Mouse (Mus musculus) forebrain, embryonic 12.5 days (tissue): Measurements from ENCODE around the gene Gm2115. TPM values are rescaled to one million over a fixed set of nuclear protein-coding genes. Genes with fewer than 3 reads are reported as not detected.
A peak's percentile ranks its signal among the peaks of the same experiment; 100 is the strongest.

Experiments
- ATAC-seq: fragments of 200-750 bp; cut with Nextera tagmentation; 2 replicates; pipeline ENCODE4 v1.8.0; 2017; ENCODE audit warnings: moderate TSS enrichment; ENCODE audit not compliant: low FRiP score
- H3K27ac ChIP-seq: fragments of 300-500 bp; sonication (generic); 2 replicates; pipeline ENCODE4 v1.5.1; 2016; ENCODE audit warnings: mild to moderate bottlenecking
- H3K27me3 ChIP-seq: fragments of 300-500 bp; sonication (generic); 2 replicates; pipeline ENCODE4 v1.6.1; 2016; ENCODE audit warnings: mild to moderate bottlenecking
- H3K36me3 ChIP-seq: fragments of 300-500 bp; sonication (generic); replicated peaks from 2 replicates; pipeline ENCODE4 v1.6.1; 2016; ENCODE audit warnings: mild to moderate bottlenecking
- H3K4me1 ChIP-seq: fragments of 300-500 bp; sonication (generic); 2 replicates; pipeline ENCODE4 v1.6.1; 2016
- H3K4me2 ChIP-seq: fragments of 300-500 bp; sonication (generic); 2 replicates; pipeline ENCODE4 v1.6.1; 2016; ENCODE audit warnings: mild to moderate bottlenecking, moderate library complexity
- H3K4me3 ChIP-seq: fragments of 300-500 bp; sonication (generic); replicated peaks from 2 replicates; pipeline ENCODE4 v1.5.1; 2016; ENCODE audit warnings: mild to moderate bottlenecking
- H3K9ac ChIP-seq: fragments of 300-500 bp; sonication (generic); 2 replicates; pipeline ENCODE4 v1.6.1; 2016; ENCODE audit warnings: mild to moderate bottlenecking
- H3K9me3 ChIP-seq: fragments of 300-500 bp; sonication (generic); 2 replicates; pipeline ENCODE4 v1.6.1; 2016
- WGBS: fragments of 180-500 bp; shearing (Covaris S2); methylation state at CpG from one replicate; pipeline ENCODE4 v1.1.7; 2016; 5-methylcytosine and 5-hydroxymethylcytosine counted together
- polyA plus RNA-seq: library from polyadenylated mRNA; unstranded; fragments of >200 nt; fragmentation: Nextera tagmentation; extraction: Ambion mirVana; gene quantifications from 2 replicates; pipeline ENCODE4 v1.2.1, GENCODE M21; 2016

The Gm2115 gene
- polyA plus RNA-seq, 1 experiment from 2014 or later: 0.23 TPM

DNA sequence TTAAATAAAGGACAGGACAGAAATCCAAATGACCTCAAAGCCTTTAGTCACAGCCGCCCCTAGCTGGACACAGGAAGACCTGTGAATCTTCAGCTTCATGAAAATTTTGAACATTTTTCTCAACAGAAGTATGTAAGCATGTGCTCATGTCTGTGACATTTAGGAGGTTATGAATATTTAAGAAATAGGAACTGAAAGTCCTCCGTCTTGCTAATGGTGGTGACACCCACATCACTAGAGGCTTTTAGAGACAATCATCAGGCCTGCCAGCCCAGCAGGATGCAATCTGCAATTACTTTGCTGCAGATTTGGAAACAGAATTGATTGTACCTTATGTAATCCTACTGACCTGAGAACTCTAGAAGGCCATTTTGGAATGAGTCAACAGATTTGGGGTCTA lies 22.7 kb downstream of the Gm2115 start:
- no peak for ATAC-seq
- Histone ChIP-seq H3K4me3 (no peak overlapping the region), H3K9ac (no peak overlapping the region), H3K4me1 (no peaks in the 10 kb centered on the region), H3K27me3 (no peaks in the 10 kb centered on the region), H3K27ac (no peak overlapping the region), H3K36me3 (no peaks in the 10 kb centered on the region), H3K9me3 (no peaks in the 10 kb centered on the region), H3K4me2 (no peak overlapping the region)
- WGBS: 91% methylated on average over 2 of the region's 2 CpGs

GRCm38 (mm10) chr7:84555294-84555693 lies 26.5 kb downstream of the Gm2115 start:
- Histone ChIP-seq H3K27me3 (no peaks in the 10 kb centered on the region), H3K4me3 (no peak overlapping the region), H3K4me2 (no peak overlapping the region), H3K36me3 (no peaks in the 10 kb centered on the region), H3K9ac (no peak overlapping the region), H3K4me1 (no peaks in the 10 kb centered on the region), H3K27ac (no peak overlapping the region), H3K9me3 (no peaks in the 10 kb centered on the region)
- ATAC-seq: no peak
- 74% methylated on average over 3 of the region's 3 CpGs for WGBS

DNA sequence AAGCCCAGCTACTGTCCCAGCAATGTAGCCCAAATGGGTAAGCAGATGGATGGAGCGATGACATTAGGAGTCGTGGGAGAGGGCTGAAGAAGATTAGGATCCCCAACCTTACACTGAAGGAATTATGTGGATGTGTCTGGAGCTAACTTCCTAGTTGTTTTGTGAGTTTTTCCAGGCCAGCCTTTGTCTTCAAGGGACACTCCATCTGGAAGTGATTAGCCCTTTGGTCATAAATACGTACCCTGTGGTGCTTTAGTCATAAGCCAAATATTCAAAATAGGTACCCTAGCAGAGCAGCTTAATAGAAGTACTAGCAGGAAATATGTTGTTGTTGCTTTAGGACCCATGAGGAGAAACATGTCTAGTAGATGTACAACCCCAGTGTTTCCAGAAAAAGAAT lies 28.6 kb downstream of the Gm2115 start:
- Histone ChIP-seq H3K4me1 (no peaks in the 10 kb centered on the region), H3K4me2 (no peak overlapping the region), H3K27me3 (no peaks in the 10 kb centered on the region), H3K36me3 (no peaks in the 10 kb centered on the region), H3K4me3 (no peak overlapping the region), H3K27ac (no peak overlapping the region), H3K9ac (no peak overlapping the region), H3K9me3 (no peaks in the 10 kb centered on the region)
- WGBS: 77% methylated on average over 3 of the region's 3 CpGs
- no peak for ATAC-seq

GRCm38 (mm10) chr7:84560500-84560899 lies 31.7 kb downstream of the Gm2115 start:
- Histone ChIP-seq H3K9me3 (no peaks in the 10 kb centered on the region), H3K27me3 (no peaks in the 10 kb centered on the region), H3K36me3 (no peaks in the 10 kb centered on the region), H3K4me3 (no peak overlapping the region), H3K4me2 (no peak overlapping the region), H3K27ac (no peak overlapping the region), H3K9ac (no peak overlapping the region), H3K4me1 (no peaks in the 10 kb centered on the region)
- 88% methylated on average over 1 of the region's 1 CpGs for WGBS
- ATAC-seq: no peak

- ATAC-seq: no peak
- Histone ChIP-seq H3K4me2 (no peak overlapping the region), H3K27me3 (no peaks in the 10 kb centered on the region), H3K9ac (no peak overlapping the region), H3K36me3 (no peaks in the 10 kb centered on the region), H3K4me3 (no peak overlapping the region), H3K9me3 (no peaks in the 10 kb centered on the region), H3K4me1 (no peaks in the 10 kb centered on the region), H3K27ac (no peak overlapping the region)
- 84% methylated on average over 3 of the region's 3 CpGs for WGBS
These were observed 35.5 kb downstream of the Gm2115 start for GRCm38 (mm10) chr7:84564236-84564635.

GRCm38 (mm10) chr7:84566200-84566599 lies 37.4 kb downstream of the Gm2115 start:
- Histone ChIP-seq H3K27ac (no peak overlapping the region), H3K9me3 (no peaks in the 10 kb centered on the region), H3K27me3 (no peaks in the 10 kb centered on the region), H3K36me3 (no peaks in the 10 kb centered on the region), H3K9ac (no peak overlapping the region), H3K4me3 (no peak overlapping the region), H3K4me1 (no peaks in the 10 kb centered on the region), H3K4me2 (no peak overlapping the region)
- no peak; the same call in 1 of the 2 replicates for ATAC-seq
- WGBS: 84% methylated on average over 6 of the region's 6 CpGs

- Histone ChIP-seq H3K36me3 (no peaks in the 10 kb centered on the region), H3K27ac (no peak overlapping the region), H3K9ac (no peak overlapping the region), H3K4me3 (no peak overlapping the region), H3K9me3 (no peaks in the 10 kb centered on the region), H3K4me2 (no peak overlapping the region), H3K27me3 (no peaks in the 10 kb centered on the region), H3K4me1 (no peaks in the 10 kb centered on the region; the same call in 1 of the 2 replicates)
- WGBS: 81% methylated on average over 2 of the region's 2 CpGs
- no peak for ATAC-seq
These were observed 48.3 kb downstream of the Gm2115 start for GRCm38 (mm10) chr7:84577034-84577433.

DNA sequence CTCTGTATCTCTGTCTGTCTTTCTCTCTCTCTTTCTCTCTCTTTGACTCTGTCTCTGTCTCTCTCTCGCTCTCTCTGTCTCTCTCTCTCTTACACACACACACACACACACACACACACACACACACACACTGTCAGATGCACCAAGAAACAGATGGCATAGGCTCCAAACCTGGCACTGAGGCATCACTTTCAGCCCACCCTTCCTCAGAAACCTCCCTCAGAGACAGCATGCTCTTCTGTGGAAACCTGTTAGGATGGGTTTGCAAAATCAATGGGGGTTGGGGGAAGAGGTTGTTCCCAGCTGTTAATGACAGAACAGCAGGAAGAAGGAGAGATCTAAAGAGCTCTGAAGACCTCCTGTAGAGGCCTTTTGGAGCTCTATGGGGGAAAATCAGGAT lies 50.1 kb downstream of the Gm2115 start:
- Histone ChIP-seq H3K4me2 (no peak overlapping the region), H3K9ac (no peak overlapping the region), H3K4me1 (no peaks in the 10 kb centered on the region; the same call in 1 of the 2 replicates), H3K27ac (no peak overlapping the region), H3K27me3 (no peaks in the 10 kb centered on the region), H3K9me3 (no peaks in the 10 kb centered on the region), H3K36me3 (no peaks in the 10 kb centered on the region), H3K4me3 (no peak overlapping the region)
- no peak for ATAC-seq
- no CpG with 5 or more reads among the region's 1 CpGs for WGBS

DNA sequence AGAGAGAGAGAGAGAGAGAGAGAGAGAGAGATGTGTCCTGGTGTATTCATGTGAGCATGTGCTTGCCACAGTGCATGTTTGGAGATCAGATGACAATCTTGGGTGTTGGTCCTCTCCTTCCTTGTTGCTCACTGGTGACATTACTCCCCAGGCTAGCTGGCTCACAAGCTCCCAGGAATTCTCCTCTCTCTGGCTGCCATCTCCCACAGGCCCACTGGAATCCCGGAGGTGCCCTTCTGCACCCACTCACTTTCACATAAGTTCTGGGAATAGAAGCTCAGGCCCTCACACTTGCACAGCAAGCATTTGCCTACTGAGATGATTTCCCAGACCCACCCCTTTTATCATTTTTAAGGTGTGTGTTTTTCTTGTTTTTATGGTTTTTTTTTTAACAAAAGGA lies 51.0 kb downstream of the Gm2115 start:
- Histone ChIP-seq H3K27ac (no peak overlapping the region), H3K4me2 (no peak overlapping the region), H3K4me3 (no peak overlapping the region), H3K4me1 (no peaks in the 10 kb centered on the region; the same call in 1 of the 2 replicates), H3K36me3 (no peaks in the 10 kb centered on the region), H3K9ac (no peak overlapping the region), H3K9me3 (no peaks in the 10 kb centered on the region), H3K27me3 (no peaks in the 10 kb centered on the region)
- no peak for ATAC-seq
- WGBS: 96% methylated on average over 1 of the region's 1 CpGs

DNA sequence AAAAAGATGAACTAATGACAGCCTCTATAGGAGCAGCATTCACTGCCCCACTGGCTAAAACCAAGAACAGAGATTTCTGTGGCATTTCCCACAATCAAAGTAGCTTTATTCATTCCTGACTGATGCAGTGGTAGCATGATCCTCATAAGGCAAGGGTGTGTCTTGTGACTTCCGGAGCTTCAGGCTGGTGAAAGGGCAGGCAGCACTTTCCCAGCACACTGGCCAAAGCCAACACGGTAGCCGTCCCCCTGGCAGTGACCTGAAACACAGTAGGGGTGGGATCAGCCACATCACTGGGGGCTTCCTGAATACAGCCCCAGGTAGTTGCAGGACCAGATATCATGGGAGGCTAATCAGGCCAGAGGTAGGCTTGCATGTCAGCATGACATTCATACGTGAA lies 56.3 kb downstream of the Gm2115 start:
- Histone ChIP-seq H3K4me2 (no peak overlapping the region), H3K27ac (no peak overlapping the region), H3K27me3 (no peaks in the 10 kb centered on the region), H3K9ac (no peak overlapping the region), H3K4me1 (no peaks in the 10 kb centered on the region), H3K9me3 (no peaks in the 10 kb centered on the region), H3K4me3 (no peak overlapping the region), H3K36me3 (no peaks in the 10 kb centered on the region)
- ATAC-seq: no peak
- 95% methylated on average over 4 of the region's 4 CpGs for WGBS

GRCm38 (mm10) chr7:84586360-84587100 lies 57.8 kb downstream of the Gm2115 start:
- Histone ChIP-seq H3K36me3 (no peaks in the 10 kb centered on the region), H3K9ac (no peak overlapping the region), H3K4me1 (no peaks in the 10 kb centered on the region), H3K27me3 (no peaks in the 10 kb centered on the region), H3K27ac (peak overlapping the region; percentile 59; the same call in 1 of the 2 replicates), H3K4me2 (no peak overlapping the region), H3K4me3 (no peak overlapping the region), H3K9me3 (no peaks in the 10 kb centered on the region)
- 37% methylated on average over 3 of the region's 3 CpGs for WGBS
- peak; percentile 66; the same call in 1 of the 2 replicates for ATAC-seq

- 88% methylated on average over 5 of the region's 5 CpGs for WGBS
- H3K36me3 ChIP-seq: no peaks in the 10 kb centered on the region
- no peak for ATAC-seq
- no peaks in the 10 kb centered on the region for H3K9me3 ChIP-seq
- no peak overlapping the region for H3K4me2 ChIP-seq
- H3K9ac ChIP-seq: no peak overlapping the region
- H3K4me1 ChIP-seq: no peaks in the 10 kb centered on the region
- no peak overlapping the region for H3K4me3 ChIP-seq
- H3K27me3 ChIP-seq: no peaks in the 10 kb centered on the region
- H3K27ac ChIP-seq: peak overlapping the region; percentile 59; the same call in 1 of the 2 replicates
These were observed 58.5 kb downstream of the Gm2115 start for GRCm38 (mm10) chr7:84587101-84587783.

DNA sequence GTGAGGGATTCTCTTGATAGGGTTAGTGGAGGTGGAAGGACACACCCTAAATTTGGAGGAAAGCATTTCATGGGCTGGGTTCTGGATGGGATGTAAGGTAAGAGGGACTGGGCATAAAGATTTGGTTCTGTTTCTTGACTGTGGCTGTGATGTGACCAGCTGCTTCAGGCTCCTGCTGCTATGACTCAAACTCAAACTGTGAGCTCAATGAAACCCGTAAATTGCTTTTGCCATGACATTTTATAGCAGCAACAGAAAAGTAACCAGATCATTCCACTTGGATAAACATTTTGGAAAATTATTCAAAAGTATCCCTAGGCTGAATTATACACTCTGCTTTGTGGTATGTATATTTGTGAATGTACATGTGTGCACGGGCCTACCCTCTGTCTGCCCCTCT lies 61.9 kb downstream of the Gm2115 start:
- ATAC-seq: no peak

More for the DNA sequence above, 61.9 kb downstream of the Gm2115 start:
- Histone ChIP-seq H3K9ac (no peak overlapping the region), H3K27ac (no peak overlapping the region), H3K4me3 (no peak overlapping the region), H3K9me3 (no peaks in the 10 kb centered on the region), H3K27me3 (no peaks in the 10 kb centered on the region), H3K36me3 (no peaks in the 10 kb centered on the region), H3K4me1 (no peaks in the 10 kb centered on the region), H3K4me2 (no peak overlapping the region)
- WGBS: 86% methylated on average over 2 of the region's 2 CpGs
